Mouse (Mus musculus): ENCODE results near the gene Slc6a21. TPM values are rescaled to one million over a fixed set of nuclear protein-coding genes. Genes with fewer than 3 reads are reported as not detected.

Slc6a21 gene
- total RNA-seq (2021) = not detected

- peak; percentile 83 for DNase-seq
Observed at GRCm38 (mm10) chr7:45277136-45277760, at the start of gene Slc6a21. Gene Slc6a21, plus strand, starts transcription at chr7:45277513.

DNA sequence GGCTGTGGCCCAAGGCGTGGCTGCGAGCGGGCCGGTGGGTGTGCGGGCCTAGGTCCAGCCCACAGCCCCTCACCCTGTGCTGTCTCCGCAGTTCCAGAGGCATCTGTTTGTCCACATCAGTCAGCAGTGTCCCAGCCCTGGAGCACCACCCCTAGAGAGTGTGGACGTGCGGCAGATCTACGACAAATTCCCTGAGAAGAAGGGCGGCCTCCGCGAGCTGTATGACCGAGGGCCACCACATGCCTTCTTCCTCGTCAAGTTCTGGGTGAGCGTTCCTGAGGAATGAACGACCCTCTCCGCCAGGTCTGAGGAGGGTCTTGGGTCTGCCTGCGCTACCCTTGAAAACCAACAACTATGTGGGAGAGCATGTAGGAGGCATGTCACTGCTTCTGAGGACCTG lies 48.8 kb upstream of the Slc6a21 start:
- DNase-seq = no peak

- no peak for DNase-seq
Observed at GRCm38 (mm10) chr7:45229046-45229445, 48.3 kb upstream of the Slc6a21 start.

DNA sequence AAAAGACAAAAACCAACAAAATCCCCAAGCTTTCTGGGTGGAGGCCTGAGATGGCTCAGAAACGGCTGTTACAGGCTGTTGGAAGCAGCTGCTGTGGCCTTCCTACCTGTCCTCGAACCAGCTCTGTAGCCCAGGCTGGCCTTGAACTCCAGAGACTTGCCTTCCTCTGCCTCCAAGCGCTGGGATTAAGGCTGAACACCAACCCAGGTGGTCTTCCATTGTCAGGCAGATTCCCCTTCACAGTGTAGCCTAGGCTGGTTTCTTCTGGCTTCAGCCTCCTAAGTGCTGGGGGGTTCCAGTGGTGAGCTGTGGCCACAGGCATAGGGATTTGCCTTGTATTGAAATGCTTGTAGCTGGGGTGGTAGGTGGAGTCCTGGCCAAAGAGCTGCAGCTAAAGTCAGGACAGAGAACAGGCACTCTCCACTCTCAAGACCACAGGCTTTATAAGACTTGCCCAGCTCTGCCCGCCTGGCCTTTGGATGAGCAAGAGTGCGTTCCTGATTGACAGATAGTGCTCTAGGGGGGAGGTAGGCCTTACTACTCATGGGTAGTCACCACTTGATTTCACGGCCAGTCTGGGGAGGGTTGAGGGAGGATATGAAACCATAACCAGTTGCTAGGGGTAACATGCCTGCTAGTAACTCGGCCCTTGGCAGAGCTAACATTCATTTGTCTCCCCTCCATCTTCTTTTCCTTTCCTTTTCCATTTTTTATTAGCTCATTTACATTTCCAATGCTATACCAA lies 47.7 kb upstream of the Slc6a21 start:
- DNase-seq = no peak

- no peak for DNase-seq
Observed at GRCm38 (mm10) chr7:45231192-45231591, 46.1 kb upstream of the Slc6a21 start.

GRCm38 (mm10) chr7:45231941-45232340 lies 45.4 kb upstream of the Slc6a21 start:
- no peak for DNase-seq

- no peak for DNase-seq
Observed at GRCm38 (mm10) chr7:45232716-45233465, 44.4 kb upstream of the Slc6a21 start.

DNA sequence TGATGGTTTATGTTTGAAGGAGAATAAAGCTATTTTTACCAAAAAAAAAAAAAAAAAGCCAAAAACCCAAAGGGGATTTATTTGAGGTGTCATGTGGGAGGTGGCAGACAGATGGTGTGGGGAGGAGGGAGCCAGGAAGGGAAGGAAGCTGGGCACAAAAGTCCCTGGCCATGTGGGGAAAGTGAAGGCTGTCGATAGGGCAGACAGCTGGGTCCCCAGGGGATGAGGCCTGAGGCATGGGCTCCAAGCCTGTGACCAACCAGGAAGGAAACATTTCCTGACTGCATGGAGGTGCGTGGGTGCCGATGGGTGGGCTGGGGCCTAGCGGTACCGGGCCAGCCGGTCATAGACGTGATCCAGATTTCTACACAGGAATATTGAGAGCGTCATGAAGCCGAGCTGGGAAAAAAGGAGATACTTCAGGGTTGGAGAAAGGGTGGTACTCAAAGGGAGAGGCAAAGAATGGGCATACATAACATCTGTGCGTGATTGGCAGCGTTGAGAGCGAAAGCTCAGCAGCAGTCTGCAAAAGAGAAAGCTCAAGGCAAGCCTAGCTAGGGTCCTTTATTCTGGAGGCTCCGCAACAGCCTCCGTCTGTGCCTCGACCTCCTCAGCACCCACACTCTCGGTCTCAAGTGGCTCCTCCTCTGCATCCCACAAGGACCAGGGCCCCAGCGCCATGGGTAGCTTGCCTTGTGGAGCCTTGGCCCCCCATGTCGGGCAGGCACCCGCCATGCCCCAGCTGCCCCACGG lies 43.6 kb upstream of the Slc6a21 start:
- peak; percentile 50 for DNase-seq

- no peak for DNase-seq
Observed at GRCm38 (mm10) chr7:45234333-45234841, 42.9 kb upstream of the Slc6a21 start.

DNA sequence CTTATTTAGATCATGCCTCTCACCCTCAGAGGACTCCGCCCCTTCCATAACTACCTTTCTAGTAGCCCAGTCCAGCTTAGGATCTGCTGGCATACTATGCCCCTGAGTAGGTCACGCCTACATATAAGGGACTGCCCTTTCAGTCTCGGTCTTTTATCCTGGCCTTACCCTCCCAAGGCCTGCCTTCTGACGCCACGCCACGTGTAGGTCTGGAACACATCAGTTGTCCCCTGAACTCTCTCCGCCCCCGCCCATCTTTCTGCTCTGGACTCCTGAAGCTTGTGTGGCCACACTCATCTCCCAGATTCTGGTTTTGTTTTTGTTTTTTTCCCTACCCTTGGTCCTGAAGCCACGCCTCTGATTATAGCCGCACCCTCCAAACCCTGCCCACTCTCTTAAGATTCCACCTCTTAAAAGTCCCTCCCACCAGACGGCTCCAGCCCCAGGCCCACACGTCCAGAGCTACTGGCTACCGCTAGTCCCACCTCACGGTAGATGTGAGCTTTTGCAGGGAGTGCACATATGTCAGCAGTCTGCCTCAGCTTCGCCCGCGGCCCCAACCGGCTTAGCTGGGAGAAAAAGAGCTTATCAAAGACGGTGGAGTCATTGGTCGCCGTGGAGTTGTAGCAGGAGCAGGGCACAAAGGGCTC lies 42.3 kb upstream of the Slc6a21 start:
- DNase-seq = peak; percentile 50

GRCm38 (mm10) chr7:45235656-45236180 lies 41.6 kb upstream of the Slc6a21 start:
- peak; percentile 32 for DNase-seq

- no peak for DNase-seq
Observed at GRCm38 (mm10) chr7:45237747-45238699, 39.3 kb upstream of the Slc6a21 start.

DNA sequence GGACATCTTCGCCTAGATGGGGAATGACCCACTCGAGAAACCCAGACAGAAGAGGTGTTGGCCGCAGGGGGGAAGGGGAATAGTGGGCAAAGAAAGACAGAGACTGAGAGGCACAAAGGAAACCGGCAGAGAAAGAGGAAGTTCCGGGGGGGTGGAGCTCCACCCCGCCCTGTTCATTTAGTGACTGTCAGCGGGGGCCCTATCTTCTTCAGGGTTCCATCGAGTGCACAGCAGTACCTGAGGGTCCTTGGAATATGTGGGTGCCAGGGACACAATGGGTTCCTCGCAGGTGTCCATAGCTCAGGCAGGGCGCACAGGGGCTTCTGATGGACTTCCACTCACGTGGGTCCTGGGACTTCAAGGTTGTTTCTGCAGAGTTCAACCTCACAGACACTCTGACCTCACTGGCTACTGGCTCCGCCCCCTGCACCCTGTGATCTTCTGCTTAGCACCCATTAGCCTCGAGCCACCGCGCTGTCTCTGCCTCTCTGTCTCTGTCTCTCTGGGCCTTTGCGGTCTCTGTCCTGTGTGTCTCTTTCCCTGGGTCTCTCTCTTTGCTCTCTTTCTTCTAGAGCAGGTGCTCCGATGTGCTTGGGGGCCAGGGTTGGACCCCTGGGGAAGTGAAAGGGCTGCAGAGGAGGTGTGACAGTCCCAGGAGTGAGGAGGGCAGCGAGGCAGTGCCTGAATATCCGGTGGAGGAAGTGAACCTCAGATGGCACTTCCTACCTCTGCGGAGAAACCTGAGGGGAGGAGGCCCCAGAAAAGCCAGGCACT lies 38.4 kb upstream of the Slc6a21 start, which contains the start of gene Cd37:
Gene Cd37, minus strand, starts transcription at position 393 of the 774 bp plus-strand sequence.
- DNase-seq = no peak

DNA sequence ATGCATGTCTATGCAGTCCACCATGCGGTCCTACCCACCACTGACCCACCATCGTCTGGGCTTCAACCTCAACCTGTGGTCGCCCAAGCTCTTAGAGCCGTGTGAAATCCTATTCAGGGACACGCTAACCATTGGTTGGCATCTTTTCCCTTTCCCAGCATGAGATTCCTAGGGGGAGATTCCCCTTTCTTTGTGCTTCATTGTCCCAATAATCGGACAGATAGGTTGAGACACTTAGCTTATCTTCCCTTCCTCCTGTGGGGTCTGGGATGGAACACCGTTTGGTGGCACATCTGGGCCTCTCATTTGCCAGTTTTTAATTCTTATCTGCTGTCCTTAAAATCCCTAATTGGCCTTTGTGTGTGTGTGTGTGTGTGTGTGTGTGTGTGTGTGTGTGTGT lies 37.2 kb upstream of the Slc6a21 start:
- DNase-seq = no peak

- DNase-seq = peak; percentile 41
Observed at GRCm38 (mm10) chr7:45240633-45241388, 36.5 kb upstream of the Slc6a21 start, which contains the start of gene Slc6a16. Gene Slc6a16, plus strand, starts transcription at chr7:45241085.

DNA sequence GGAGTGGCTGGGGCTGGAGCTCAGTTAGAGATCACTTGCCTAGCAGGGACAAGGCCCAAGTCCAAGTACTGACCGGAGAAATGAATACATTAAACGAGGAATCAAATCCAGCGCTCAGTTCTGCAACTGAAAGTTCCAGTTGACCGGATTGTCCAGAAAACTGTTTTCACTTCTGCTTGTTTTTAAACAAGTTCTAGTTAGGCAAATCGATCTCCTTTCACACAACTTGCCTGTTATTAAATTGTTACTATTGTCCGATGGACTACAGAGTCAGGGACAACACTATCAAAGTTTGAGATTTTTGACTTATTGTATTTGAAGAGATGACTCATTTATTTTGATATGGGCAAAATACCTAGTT lies 35.9 kb upstream of the Slc6a21 start:
- no peak for DNase-seq

DNA sequence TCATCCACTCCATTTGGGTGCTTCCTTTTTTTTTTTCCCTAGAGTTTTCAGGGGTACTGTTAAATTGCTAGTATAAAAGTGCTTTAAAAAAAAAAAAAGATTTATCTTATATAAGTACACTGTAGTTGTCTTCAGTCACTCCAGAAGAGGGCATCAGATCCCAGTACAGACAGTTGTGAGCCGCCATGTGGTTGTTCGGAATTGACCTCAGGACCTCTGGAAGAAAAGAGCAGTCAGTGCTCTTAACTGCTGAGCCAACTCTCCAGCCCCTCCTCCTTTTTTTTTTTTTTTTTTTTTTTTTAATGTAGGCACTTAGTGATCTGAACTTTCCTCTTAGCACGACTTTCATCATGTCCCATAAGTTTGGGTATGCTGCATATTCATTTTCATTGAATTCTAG lies 29.6 kb upstream of the Slc6a21 start:
- no peak for DNase-seq

DNA sequence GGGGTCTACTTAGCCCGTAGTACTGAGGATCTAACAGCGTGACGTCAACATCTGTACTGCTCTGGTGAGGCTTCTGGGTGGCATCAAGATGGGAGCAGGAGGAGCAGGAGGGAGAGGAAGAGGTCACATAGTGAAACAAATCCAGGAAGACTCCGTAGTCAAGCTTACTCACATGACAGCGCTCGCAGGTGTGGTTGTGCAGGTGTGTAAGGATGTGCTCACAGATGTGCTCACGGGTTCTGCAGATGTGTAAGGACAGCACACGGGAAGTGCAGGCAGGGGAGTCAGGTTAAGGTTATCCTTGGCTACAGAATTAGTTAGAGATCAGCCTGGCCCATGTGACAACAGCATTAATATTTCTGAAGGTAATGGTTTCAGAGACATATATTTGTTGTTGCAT lies 23.5 kb upstream of the Slc6a21 start:
- no peak for DNase-seq

DNA sequence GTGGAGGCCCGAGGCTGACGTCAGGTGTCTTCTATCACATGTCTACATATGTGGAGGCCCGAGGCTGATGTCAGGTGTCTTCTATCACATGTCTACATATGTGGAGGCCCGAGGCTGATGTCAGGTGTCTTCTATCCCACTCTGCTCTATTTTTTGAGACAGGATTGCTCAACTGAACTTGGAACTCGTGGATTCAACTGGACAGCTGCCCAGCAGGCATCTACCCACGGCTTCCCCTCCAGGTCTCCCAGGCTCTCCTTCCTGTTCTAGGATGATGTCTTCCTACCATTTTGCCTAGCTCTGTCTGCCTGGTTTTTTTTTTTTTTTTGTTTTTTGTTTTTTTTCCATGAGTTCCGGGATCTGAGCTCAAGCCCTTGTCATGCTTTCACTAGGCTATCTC lies 21.5 kb upstream of the Slc6a21 start:
- peak; percentile 40 for DNase-seq
